Mouse (Mus musculus) midbrain, embryonic 12.5 days (tissue): ENCODE measurements around the gene Miox. TPM values are rescaled to one million over a fixed set of nuclear protein-coding genes. Genes with fewer than 3 reads are reported as not detected.
A peak's percentile ranks its signal among the peaks of the same experiment; 100 is the strongest.

Source experiments
- ATAC-seq: fragments of 200-750 bp; cut with Nextera tagmentation; 2 replicates; pipeline ENCODE4 v1.8.0; 2017; ENCODE audit warnings: low read depth, moderate TSS enrichment, moderate library complexity; ENCODE audit not compliant: low FRiP score
- H3K27ac ChIP-seq: fragments of 300-500 bp; sonication (generic); replicated peaks from 2 replicates; pipeline ENCODE4 v1.5.1; 2016; ENCODE audit warnings: mild to moderate bottlenecking
- H3K27me3 ChIP-seq: fragments of 300-500 bp; sonication (generic); 2 replicates; pipeline ENCODE4 v1.6.1; 2016; ENCODE audit warnings: mild to moderate bottlenecking
- H3K36me3 ChIP-seq: fragments of 300-500 bp; sonication (generic); 2 replicates; pipeline ENCODE4 v1.6.1; 2016
- H3K4me1 ChIP-seq: fragments of 300-500 bp; sonication (generic); 2 replicates; pipeline ENCODE4 v1.6.1; 2016
- H3K4me2 ChIP-seq: fragments of 300-500 bp; sonication (generic); replicated peaks from 2 replicates; pipeline ENCODE4 v1.6.1; 2016; ENCODE audit warnings: mild to moderate bottlenecking, moderate library complexity
- H3K4me3 ChIP-seq: fragments of 300-500 bp; sonication (generic); 2 replicates; pipeline ENCODE4 v1.5.1; 2016; ENCODE audit warnings: mild to moderate bottlenecking
- H3K9ac ChIP-seq: fragments of 300-500 bp; sonication (generic); replicated peaks from 2 replicates; pipeline ENCODE4 v1.6.1; 2016; ENCODE audit warnings: mild to moderate bottlenecking, moderate library complexity
- H3K9me3 ChIP-seq: fragments of 300-500 bp; sonication (generic); 2 replicates; pipeline ENCODE4 v1.6.1; 2016; ENCODE audit warnings: mild to moderate bottlenecking
- WGBS: fragments of 180-500 bp; shearing (Covaris S2); methylation state at CpG from one replicate; pipeline ENCODE4 v1.1.7; 2016; 5-methylcytosine and 5-hydroxymethylcytosine counted together
- polyA plus RNA-seq: library from polyadenylated mRNA; unstranded; fragments of >200 nt; fragmentation: Nextera tagmentation; extraction: Ambion mirVana; gene quantifications from 2 replicates; pipeline ENCODE4 v1.2.1, GENCODE M21; 2016

The Miox gene
- polyA plus RNA-seq, 1 experiment from 2014 or later, result not detected

- no peaks in the 10 kb centered on the region for H3K27me3 ChIP-seq
- H3K4me1 ChIP-seq, result no peaks in the 10 kb centered on the region
- no peak overlapping the region for H3K27ac ChIP-seq
- no peak overlapping the region for H3K9ac ChIP-seq
- peaks cover 94% of the 10 kb centered on the region for H3K36me3 ChIP-seq
- ATAC-seq, result no peak
- no peak overlapping the region for H3K4me2 ChIP-seq
- H3K9me3 ChIP-seq, result no peaks in the 10 kb centered on the region
- no peak overlapping the region for H3K4me3 ChIP-seq
- 88% methylated on average over 13 of the region's 13 CpGs for WGBS
Measured at GRCm38 (mm10) chr15:89300180-89300579, 34.0 kb upstream of the Miox start.

GRCm38 (mm10) chr15:89300600-89300999 lies 33.6 kb upstream of the Miox start:
- Histone ChIP-seq H3K36me3 (peaks cover 94% of the 10 kb centered on the region), H3K27me3 (no peaks in the 10 kb centered on the region), H3K27ac (no peak overlapping the region), H3K4me3 (no peak overlapping the region), H3K4me1 (no peaks in the 10 kb centered on the region), H3K9ac (no peak overlapping the region), H3K9me3 (no peaks in the 10 kb centered on the region), H3K4me2 (no peak overlapping the region)
- WGBS, result 97% methylated on average over 8 of the region's 8 CpGs
- ATAC-seq, result no peak

GRCm38 (mm10) chr15:89305966-89306365 lies 28.2 kb upstream of the Miox start:
- H3K36me3 ChIP-seq, result peaks cover 65% of the 10 kb centered on the region
- H3K9me3 ChIP-seq, result no peaks in the 10 kb centered on the region
- peaks cover 10% of the 10 kb centered on the region; the same call in 1 of the 2 replicates for H3K4me1 ChIP-seq
- no peaks in the 10 kb centered on the region for H3K27me3 ChIP-seq
- no peak overlapping the region for H3K4me3 ChIP-seq
- H3K27ac ChIP-seq, result no peak overlapping the region
- H3K4me2 ChIP-seq, result no peak overlapping the region
- no peak overlapping the region for H3K9ac ChIP-seq
- 76% methylated on average over 1 of the region's 1 CpGs for WGBS
- ATAC-seq, result no peak

GRCm38 (mm10) chr15:89307461-89307860 lies 26.7 kb upstream of the Miox start:
- no peak overlapping the region for H3K4me3 ChIP-seq
- ATAC-seq, result no peak
- no peak overlapping the region for H3K4me2 ChIP-seq
- H3K4me1 ChIP-seq, result peaks cover 15% of the 10 kb centered on the region; the same call in 1 of the 2 replicates
- H3K27ac ChIP-seq, result no peak overlapping the region
- no peaks in the 10 kb centered on the region for H3K9me3 ChIP-seq
- 89% methylated on average over 13 of the region's 13 CpGs for WGBS
- H3K36me3 ChIP-seq, result peaks cover 50% of the 10 kb centered on the region
- H3K27me3 ChIP-seq, result no peaks in the 10 kb centered on the region
- no peak overlapping the region for H3K9ac ChIP-seq

GRCm38 (mm10) chr15:89308406-89309139 lies 25.6 kb upstream of the Miox start:
- H3K27ac ChIP-seq, result no peak overlapping the region
- H3K4me2 ChIP-seq, result no peak overlapping the region
- H3K36me3 ChIP-seq, result peaks cover 39% of the 10 kb centered on the region
- no peaks in the 10 kb centered on the region for H3K27me3 ChIP-seq
- no peak overlapping the region for H3K9ac ChIP-seq
- no peak overlapping the region for H3K4me3 ChIP-seq
- peaks cover 26% of the 10 kb centered on the region for H3K4me1 ChIP-seq
- no peak for ATAC-seq
- 91% methylated on average over 7 of the region's 7 CpGs for WGBS
- no peaks in the 10 kb centered on the region for H3K9me3 ChIP-seq

- Histone ChIP-seq H3K36me3 (peaks cover 24% of the 10 kb centered on the region), H3K27ac (no peak overlapping the region), H3K9ac (peak overlapping the region; percentile 4; the same call in 1 of the 2 replicates), H3K9me3 (no peaks in the 10 kb centered on the region), H3K4me3 (no peak overlapping the region), H3K4me1 (peaks cover 36% of the 10 kb centered on the region), H3K4me2 (no peak overlapping the region), H3K27me3 (no peaks in the 10 kb centered on the region)
- ATAC-seq, result no peak
- WGBS, result 88% methylated on average over 6 of the region's 6 CpGs
Measured at GRCm38 (mm10) chr15:89309962-89310498, 24.2 kb upstream of the Miox start.

GRCm38 (mm10) chr15:89313359-89313758 lies 20.8 kb upstream of the Miox start:
- H3K27me3 ChIP-seq, result no peaks in the 10 kb centered on the region
- H3K4me3 ChIP-seq, result peak overlapping the region; percentile 83; the same call in 1 of the 2 replicates
- peaks cover 36% of the 10 kb centered on the region for H3K4me1 ChIP-seq
- 85% methylated on average over 4 of the region's 4 CpGs for WGBS
- no peak overlapping the region for H3K27ac ChIP-seq
- no peaks in the 10 kb centered on the region for H3K36me3 ChIP-seq
- peak overlapping the region; percentile 85; the same call in 1 of the 2 replicates for H3K9ac ChIP-seq
- ATAC-seq, result no peak
- no peaks in the 10 kb centered on the region for H3K9me3 ChIP-seq
- peak overlapping the region; percentile 96 for H3K4me2 ChIP-seq

GRCm38 (mm10) chr15:89314107-89314506 lies 20.1 kb upstream of the Miox start:
- peak overlapping the region; percentile 83 for H3K4me3 ChIP-seq
- no peaks in the 10 kb centered on the region for H3K36me3 ChIP-seq
- 27% methylated on average over 3 of the region's 3 CpGs for WGBS
- H3K4me2 ChIP-seq, result peak overlapping the region; percentile 96
- ATAC-seq, result no peak
- peaks cover 36% of the 10 kb centered on the region for H3K4me1 ChIP-seq
- H3K27me3 ChIP-seq, result no peaks in the 10 kb centered on the region
- peak overlapping the region; percentile 85 for H3K9ac ChIP-seq
- no peak overlapping the region for H3K27ac ChIP-seq
- no peaks in the 10 kb centered on the region for H3K9me3 ChIP-seq

GRCm38 (mm10) chr15:89314511-89315189 lies 19.5 kb upstream of the Miox start:
- H3K4me2 ChIP-seq, result peak overlapping the region; percentile 96
- ATAC-seq, result peak; percentile 10
- H3K9ac ChIP-seq, result peak overlapping the region; percentile 85
- H3K4me3 ChIP-seq, result peak overlapping the region; percentile 83
- H3K9me3 ChIP-seq, result no peaks in the 10 kb centered on the region
- under 1% methylated on average over 58 of the region's 58 CpGs for WGBS
- H3K36me3 ChIP-seq, result no peaks in the 10 kb centered on the region
- H3K27ac ChIP-seq, result peak overlapping the region; percentile 50; the same call in 1 of the 2 replicates
- peaks cover 36% of the 10 kb centered on the region for H3K4me1 ChIP-seq
- H3K27me3 ChIP-seq, result no peaks in the 10 kb centered on the region

- no peaks in the 10 kb centered on the region for H3K27me3 ChIP-seq
- H3K9ac ChIP-seq, result peak within 1 kb of the TSS; percentile 85
- peak within 1 kb of the TSS; percentile 83 for H3K4me3 ChIP-seq
- ATAC-seq, result peak; percentile 100
- under 1% methylated on average over 37 of the region's 37 CpGs for WGBS
- H3K4me1 ChIP-seq, result peaks cover 32% of the 10 kb centered on the region
- H3K4me2 ChIP-seq, result peak within 1 kb of the TSS; percentile 96
- H3K9me3 ChIP-seq, result no peaks in the 10 kb centered on the region
- H3K36me3 ChIP-seq, result no peaks in the 10 kb centered on the region
- H3K27ac ChIP-seq, result peak within 1 kb of the TSS; percentile 50
Measured at GRCm38 (mm10) chr15:89315190-89315731, 18.9 kb upstream of the Miox start, which contains the start of gene Sbf1. Gene Sbf1, minus strand, starts transcription at chr15:89315311.

GRCm38 (mm10) chr15:89316146-89316545 lies 18.1 kb upstream of the Miox start:
- Histone ChIP-seq H3K27me3 (0 out of 2 replicates have a peak, but pooled peaks cover 5% of the 10 kb centered on the region), H3K4me2 (no peak overlapping the region), H3K4me1 (peaks cover 26% of the 10 kb centered on the region), H3K27ac (no peak overlapping the region), H3K4me3 (no peak overlapping the region; the same call in 1 of the 2 replicates), H3K9ac (no peak overlapping the region), H3K9me3 (no peaks in the 10 kb centered on the region), H3K36me3 (no peaks in the 10 kb centered on the region)
- 65% methylated on average over 11 of the region's 11 CpGs for WGBS
- no peak for ATAC-seq

- no peak overlapping the region for H3K4me3 ChIP-seq
- H3K4me1 ChIP-seq, result peaks cover 9% of the 10 kb centered on the region
- H3K36me3 ChIP-seq, result no peaks in the 10 kb centered on the region
- no peak overlapping the region for H3K27ac ChIP-seq
- H3K4me2 ChIP-seq, result no peak overlapping the region
- peaks cover 28% of the 10 kb centered on the region for H3K27me3 ChIP-seq
- 81% methylated on average over 8 of the region's 8 CpGs for WGBS
- H3K9ac ChIP-seq, result no peak overlapping the region
- no peak for ATAC-seq
- no peaks in the 10 kb centered on the region for H3K9me3 ChIP-seq
Measured at GRCm38 (mm10) chr15:89321264-89321663, 12.9 kb upstream of the Miox start.
